Mouse (Mus musculus) adipose tissue, adult 10 weeks (tissue): Measurements from ENCODE around the gene Fbxl17. TPM values are rescaled to one million over a fixed set of nuclear protein-coding genes. Genes with fewer than 3 reads are reported as not detected.

Source experiments
- polyA plus RNA-seq: library from polyadenylated mRNA; stranded (reverse); fragments of 350-450 nt; fragmentation: Illumina TruSeq; extraction: RNeasy Lipid Tissue Mini Kit (QIAGEN cat#74804); gene quantifications from one replicate; pipeline ENCODE4 v1.2.3, GENCODE M21; 2014; ENCODE audit warnings: low read depth, low replicate concordance

The Fbxl17 gene
- 16.4 TPM for polyA plus RNA-seq

GRCm38 (mm10) chr17:63499636-63500155, at the start of gene Fbxl17:
TSS of gene Fbxl17 (minus strand) at chr17:63500017.

